Mouse (Mus musculus) hematopoietic stem cell, adult 5-6 weeks (primary cell): ENCODE data around the gene Rnf216. TPM values are rescaled to one million over a fixed set of nuclear protein-coding genes. Genes with fewer than 3 reads are reported as not detected.
A peak's percentile ranks its signal among the peaks of the same experiment; 100 is the strongest.
"Not testable (repeated sequence)": the region's sequence is repeated elsewhere in the genome, so short reads cannot be mapped to it uniquely, and the experiment has no call there.

ENCODE experiments used
- ATAC-seq, 2 experiments: fragments of 125-278 bp in 1 of 2; replicated peaks in 1 of 2; 2 replicates each; pipeline ENCODE4 v1.8.0; 2016 to 2017; ENCODE audit warnings: inconsistent platforms in 2 of 2, mild to moderate bottlenecking in 2 of 2, moderate number of reproducible peaks in 2 of 2, low read depth in 1 of 2, moderate TSS enrichment in 1 of 2; ENCODE audit not compliant: low FRiP score in 2 of 2, poor library complexity in 2 of 2, severe bottlenecking in 2 of 2, insufficient read depth in 1 of 2, low TSS enrichment in 1 of 2
- total RNA-seq: library from RNA; stranded (forward); fragments of 172-1452, 232-1000 nt; gene quantifications from 2 replicates; pipeline ENCODE4 v1.2.3, GENCODE M21; 2017

Rnf216 gene
- total RNA-seq: 57.0 and 59.8 TPM in 2 replicates

GRCm38 (mm10) chr5:143112281-143113246 lies at the start of gene Rnf216:
Rnf216 (minus strand) TSS chr5:143112994.
- ATAC-seq: peak; percentile 98

GRCm38 (mm10) chr5:143155534-143155933 lies 42.7 kb upstream of the Rnf216 start:
- ATAC-seq: no peak

- no peak for ATAC-seq
These were observed 41.0 kb upstream of the Rnf216 start for GRCm38 (mm10) chr5:143153756-143154155.

GRCm38 (mm10) chr5:143150044-143150443 lies 37.2 kb upstream of the Rnf216 start:
- ATAC-seq: no peak

- ATAC-seq: no peak
These were observed 36.7 kb upstream of the Rnf216 start for GRCm38 (mm10) chr5:143149536-143149935.

GRCm38 (mm10) chr5:143148661-143149060 lies 35.9 kb upstream of the Rnf216 start:
- ATAC-seq: no peak

- no peak for ATAC-seq
These were observed 34.7 kb upstream of the Rnf216 start, which contains the start of gene Olfr718-ps1 for GRCm38 (mm10) chr5:143147481-143147880. Olfr718-ps1 (minus strand) TSS chr5:143147581.

- no peak for ATAC-seq
These were observed 24.8 kb upstream of the Rnf216 start for GRCm38 (mm10) chr5:143137580-143137979.

- no peak for ATAC-seq
These were observed 22.2 kb upstream of the Rnf216 start for GRCm38 (mm10) chr5:143135042-143135441.

- not testable (repeated sequence) for ATAC-seq
These were observed 21.6 kb upstream of the Rnf216 start for GRCm38 (mm10) chr5:143134216-143135010.

GRCm38 (mm10) chr5:143132935-143133514 lies 20.2 kb upstream of the Rnf216 start:
- ATAC-seq: peak in 1 of 2 experiments; percentile 62; a peak in 3 of 4 replicates

- ATAC-seq: no peak
These were observed 17.5 kb upstream of the Rnf216 start for GRCm38 (mm10) chr5:143130342-143130741.

- no peak for ATAC-seq
These were observed 16.3 kb upstream of the Rnf216 start for GRCm38 (mm10) chr5:143129101-143129500.

GRCm38 (mm10) chr5:143127837-143128236 lies 15.0 kb upstream of the Rnf216 start:
- ATAC-seq: no peak

GRCm38 (mm10) chr5:143126908-143127307 lies 14.1 kb upstream of the Rnf216 start:
- ATAC-seq: no peak

GRCm38 (mm10) chr5:143126089-143126488 lies 13.3 kb upstream of the Rnf216 start:
- no peak for ATAC-seq

GRCm38 (mm10) chr5:143125601-143126000 lies 12.8 kb upstream of the Rnf216 start:
- no peak for ATAC-seq
